Mouse (Mus musculus): ENCODE measurements around the gene Olfr1028.

DNA sequence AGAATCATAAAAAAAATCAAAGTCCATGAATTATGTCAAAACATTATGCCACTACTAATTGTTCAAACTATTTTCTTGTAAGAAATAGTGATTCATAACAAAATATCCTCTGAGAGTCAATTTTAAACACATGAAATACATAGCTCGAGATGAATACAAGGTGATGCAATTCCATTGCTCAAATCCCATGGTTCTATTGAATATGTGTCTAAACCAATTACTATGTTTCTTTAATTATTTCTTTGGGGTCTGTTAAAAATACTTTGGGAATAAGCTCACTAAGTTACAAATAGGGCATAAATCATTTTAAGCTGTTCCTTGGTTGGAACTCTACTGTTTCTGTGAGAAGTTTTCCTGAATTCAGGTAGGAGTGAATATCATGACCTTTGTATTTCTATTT is 28.7 kb downstream of the Olfr1028 start, which contains the start of gene Olfr1030:
- TF ChIP-seq CTCF (IDR thresholded peaks at IDR 0.05; ENCODE audit: borderline replicate concordance, extremely low read depth, insufficient read depth, insufficient read length) (no peak), POLR2A (IDR thresholded peaks at IDR 0.05; ENCODE audit: borderline replicate concordance, extremely low read depth, insufficient read depth, insufficient read length, poor library complexity, severe bottlenecking) (no peak)

All from brain, embryonic 14.5 days (tissue).